Mouse (Mus musculus): ENCODE results near the gene Ears2. TPM values are rescaled to one million over a fixed set of nuclear protein-coding genes. Genes with fewer than 3 reads are reported as not detected.

Gene Ears2
- polyA plus RNA-seq, 1 experiment from 2014 or later, result 19.8 TPM

DNA sequence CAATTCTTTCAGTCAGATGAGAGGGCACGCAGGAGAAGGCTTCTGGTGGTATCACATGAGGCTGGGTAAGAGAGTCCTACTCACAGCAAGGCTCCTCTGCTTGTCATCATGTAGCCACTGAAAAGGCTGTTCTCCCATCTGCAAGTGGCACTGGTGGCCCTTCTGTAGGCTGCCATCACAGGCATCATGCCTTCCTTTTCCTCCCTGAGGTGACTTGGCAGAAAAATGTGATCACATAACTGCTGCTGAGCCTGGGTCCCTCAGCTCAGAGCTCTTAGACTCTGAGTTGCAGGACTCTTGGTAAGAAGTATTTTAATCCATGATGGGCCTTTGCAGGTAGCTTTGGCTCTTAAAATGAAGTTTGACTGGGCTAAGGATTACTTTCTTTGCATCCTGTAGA lies 14.0 kb upstream of the Ears2 start:
- 97% methylated on average over 1 of the region's 1 CpGs for WGBS
- Histone ChIP-seq H3K9ac (ENCODE audit: low read length) (no peak overlapping the region), H3K4me1 (replicated peaks; ENCODE audit: control insufficient read depth, insufficient read depth, low read length) (no peaks in the 10 kb centered on the region), H3K4me3 (ENCODE audit: low read depth, low read length) (no peak overlapping the region), H3K27me3 (replicated peaks; ENCODE audit: control insufficient read depth, insufficient read depth, low read length) (no peaks in the 10 kb centered on the region), H3K27ac (ENCODE audit: low read depth) (no peak overlapping the region), H3K4me2 (ENCODE audit: low read length) (no peak overlapping the region), H3K9me3 (ENCODE audit: control insufficient read depth, low read length) (no peaks in the 10 kb centered on the region), H3K36me3 (ENCODE audit: control insufficient read depth, insufficient read depth, low read length) (peaks cover 87% of the 10 kb centered on the region)
- ATAC-seq (replicated peaks; ENCODE audit: low FRiP score, low TSS enrichment, low read depth) (no peak), DNase-seq (ENCODE audit: low spot score) (no peak)

DNA sequence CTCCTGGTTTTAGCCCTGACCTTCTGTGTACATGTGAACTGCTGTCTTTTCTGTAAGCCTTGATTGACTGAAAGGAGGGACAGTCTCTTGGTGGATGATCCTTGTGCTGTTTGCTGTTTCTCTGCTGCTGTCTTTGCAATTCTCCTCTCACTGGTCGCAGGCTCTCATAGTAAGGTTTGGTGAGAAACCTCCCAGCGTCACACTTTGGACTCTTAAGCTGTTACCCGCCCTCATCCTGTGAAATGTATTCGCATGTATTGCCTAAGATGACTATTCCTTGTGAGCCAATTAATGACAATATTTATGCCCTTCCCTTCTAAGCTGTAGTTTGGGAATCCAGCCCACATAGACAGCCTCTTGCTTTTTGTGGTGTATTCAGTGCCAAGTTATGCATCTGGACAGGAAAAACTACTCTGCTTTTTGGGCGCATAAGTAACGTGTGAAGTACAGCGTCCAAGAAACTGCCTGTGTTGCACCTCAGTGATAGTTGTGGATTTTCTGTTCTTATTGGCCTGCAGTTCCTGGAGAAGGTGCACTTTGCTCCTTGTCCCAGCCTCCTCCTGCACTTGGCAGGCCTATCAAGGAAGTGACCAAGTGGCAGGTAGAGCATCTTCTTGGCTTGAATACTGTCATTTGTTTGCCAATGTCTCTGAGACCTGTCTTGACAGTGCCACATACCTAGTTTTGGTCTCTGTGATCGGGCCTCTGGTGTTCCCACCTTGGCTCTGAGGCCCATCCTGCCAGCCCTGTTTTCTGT lies 12.9 kb upstream of the Ears2 start:
- Histone ChIP-seq H3K9ac (ENCODE audit: low read length) (no peak overlapping the region), H3K4me2 (ENCODE audit: low read length) (no peak overlapping the region), H3K4me3 (ENCODE audit: low read depth, low read length) (no peak overlapping the region), H3K4me1 (replicated peaks; ENCODE audit: control insufficient read depth, insufficient read depth, low read length) (no peaks in the 10 kb centered on the region), H3K9me3 (ENCODE audit: control insufficient read depth, low read length) (no peaks in the 10 kb centered on the region), H3K27ac (ENCODE audit: low read depth) (no peak overlapping the region), H3K36me3 (ENCODE audit: control insufficient read depth, insufficient read depth, low read length) (peaks cover 88% of the 10 kb centered on the region), H3K27me3 (replicated peaks; ENCODE audit: control insufficient read depth, insufficient read depth, low read length) (no peaks in the 10 kb centered on the region)
- DNase-seq (ENCODE audit: low spot score) (no peak), ATAC-seq (replicated peaks; ENCODE audit: low FRiP score, low TSS enrichment, low read depth) (no peak)
- WGBS, result 92% methylated on average over 8 of the region's 8 CpGs

DNA sequence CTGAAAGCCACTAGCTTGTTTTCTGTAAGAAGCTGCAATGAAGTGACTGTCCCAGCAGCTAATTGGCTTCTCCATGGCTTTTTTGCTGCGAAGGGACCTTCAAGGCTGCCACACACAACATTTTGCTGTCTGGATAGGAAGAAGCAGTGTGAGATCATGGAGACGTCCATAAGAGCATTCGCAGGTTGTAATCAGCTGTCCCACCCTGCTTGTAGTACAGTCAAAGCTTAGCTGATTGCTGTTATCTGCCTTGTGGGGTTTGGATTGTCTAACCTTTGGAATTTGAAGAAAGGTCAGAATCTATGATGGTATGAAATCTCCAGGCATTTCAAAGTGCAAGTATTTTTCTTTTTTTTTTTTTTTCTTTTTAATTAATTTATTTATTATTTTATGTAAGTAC lies 7.3 kb upstream of the Ears2 start:
- peaks cover 98% of the 10 kb centered on the region for H3K36me3 ChIP-seq (ENCODE audit: control insufficient read depth, insufficient read depth, low read length)
- DNase-seq (ENCODE audit: low spot score), result no peak
- H3K4me1 ChIP-seq (replicated peaks; ENCODE audit: control insufficient read depth, insufficient read depth, low read length), result peaks cover 3% of the 10 kb centered on the region
- no peaks in the 10 kb centered on the region for H3K27me3 ChIP-seq (replicated peaks; ENCODE audit: control insufficient read depth, insufficient read depth, low read length)
- H3K9me3 ChIP-seq (ENCODE audit: control insufficient read depth, low read length), result no peaks in the 10 kb centered on the region
- H3K4me3 ChIP-seq (ENCODE audit: low read depth, low read length), result no peak overlapping the region
- ATAC-seq (replicated peaks; ENCODE audit: low FRiP score, low TSS enrichment, low read depth), result no peak
- H3K9ac ChIP-seq (ENCODE audit: low read length), result no peak overlapping the region
- H3K27ac ChIP-seq (ENCODE audit: low read depth), result no peak overlapping the region
- 80% methylated on average over 3 of the region's 3 CpGs for WGBS
- H3K4me2 ChIP-seq (ENCODE audit: low read length), result no peak overlapping the region

DNA sequence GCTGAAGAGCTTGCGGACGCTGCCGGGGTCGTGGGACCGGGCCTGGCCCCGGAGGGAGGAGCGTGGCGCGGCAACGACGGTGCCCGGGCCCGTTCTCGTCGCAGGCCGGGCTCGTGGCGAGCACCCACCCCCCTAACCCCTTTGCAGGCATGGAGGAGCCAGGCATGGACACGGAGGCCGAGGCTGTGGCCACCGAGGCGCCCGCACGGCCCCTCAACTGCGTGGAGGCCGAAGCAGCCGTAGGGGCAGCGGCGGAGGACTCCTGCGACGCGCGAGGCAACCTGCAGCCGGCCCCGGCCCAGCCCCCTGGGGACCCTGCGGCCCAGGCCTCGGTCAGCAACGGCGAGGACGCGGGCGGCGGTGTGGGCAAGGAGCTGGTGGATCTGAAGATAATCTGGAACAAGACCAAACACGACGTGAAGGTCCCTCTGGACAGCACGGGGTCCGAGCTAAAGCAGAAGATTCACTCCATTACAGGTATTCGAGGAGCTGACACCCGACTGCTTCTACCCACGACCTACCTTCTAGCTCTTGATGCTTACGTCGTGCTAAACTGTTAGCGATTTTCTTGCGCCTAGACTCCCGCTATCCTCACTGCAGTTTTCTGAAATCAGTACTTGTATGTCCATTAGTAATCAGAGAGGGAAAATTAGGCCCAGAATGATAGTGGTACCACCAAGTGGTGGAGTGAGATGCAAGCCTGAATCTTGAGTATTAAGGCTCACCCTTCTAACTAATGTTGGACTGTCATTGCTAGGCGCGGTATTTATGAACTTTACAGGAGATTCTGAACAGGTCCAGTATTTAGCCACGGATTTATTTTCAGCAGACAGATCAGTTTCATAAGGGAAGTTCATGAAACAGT lies 686 bp upstream of the Ears2 start:
- peak; percentile 75 for DNase-seq (ENCODE audit: low spot score)
- H3K4me1 ChIP-seq (replicated peaks; ENCODE audit: control insufficient read depth, insufficient read depth, low read length), result peaks cover 25% of the 10 kb centered on the region
- H3K9ac ChIP-seq (ENCODE audit: low read length), result peak overlapping the region; percentile 96
- peak overlapping the region; percentile 93 for H3K27ac ChIP-seq (ENCODE audit: low read depth)
- H3K9me3 ChIP-seq (ENCODE audit: control insufficient read depth, low read length), result no peaks in the 10 kb centered on the region
- no peaks in the 10 kb centered on the region for H3K27me3 ChIP-seq (replicated peaks; ENCODE audit: control insufficient read depth, insufficient read depth, low read length)
- 2% methylated on average over 58 of the region's 58 CpGs for WGBS
- H3K36me3 ChIP-seq (ENCODE audit: control insufficient read depth, insufficient read depth, low read length), result peaks cover 42% of the 10 kb centered on the region
- peak overlapping the region; percentile 97 for H3K4me3 ChIP-seq (ENCODE audit: low read depth, low read length)
- H3K4me2 ChIP-seq (ENCODE audit: low read length), result peak overlapping the region; percentile 84
- ATAC-seq (replicated peaks; ENCODE audit: low FRiP score, low TSS enrichment, low read depth), result peak; percentile 40; the same call in 1 of the 2 replicates

DNA sequence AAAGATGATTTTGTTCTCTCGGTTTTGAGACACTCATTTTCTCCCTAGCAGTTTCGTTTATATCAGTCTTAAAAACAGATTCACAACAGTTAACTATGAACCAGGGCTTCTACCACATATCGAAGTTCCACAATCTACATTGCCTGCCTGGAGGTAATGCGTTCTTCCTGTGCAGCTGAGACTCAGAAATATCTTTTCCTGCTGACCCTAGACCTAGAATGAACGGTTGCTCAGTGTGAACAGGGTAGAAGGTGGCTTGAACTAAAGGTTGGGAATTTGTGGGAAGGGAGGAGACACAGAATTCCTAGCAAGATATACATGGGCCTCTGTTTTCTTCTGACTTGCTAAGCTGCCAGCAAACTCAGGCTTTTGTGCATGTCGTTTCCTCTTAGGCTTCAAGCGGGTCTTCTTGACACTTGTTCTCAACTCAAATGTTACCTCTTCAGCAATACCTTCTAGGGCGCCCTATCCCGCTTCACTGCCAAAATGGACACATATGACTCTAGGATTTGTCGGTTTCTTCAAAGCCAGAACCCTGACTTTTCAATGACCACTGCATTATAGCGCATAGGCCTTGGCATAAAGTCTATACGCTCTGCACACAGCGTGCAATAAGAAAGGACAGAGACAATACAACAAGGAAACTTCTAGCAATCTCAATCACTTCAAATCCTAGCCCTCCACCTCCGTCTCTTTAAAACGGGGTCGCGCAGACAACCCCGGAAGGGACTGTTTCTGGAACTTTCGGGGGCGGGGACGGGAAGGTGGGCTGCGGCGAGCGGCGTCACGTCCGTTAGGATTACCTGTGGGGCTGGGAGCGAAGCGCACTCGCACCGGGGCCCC lies 740 bp downstream of the Ears2 start:
- ATAC-seq (replicated peaks; ENCODE audit: low FRiP score, low TSS enrichment, low read depth), result peak; percentile 69; the same call in 1 of the 2 replicates

DNA sequence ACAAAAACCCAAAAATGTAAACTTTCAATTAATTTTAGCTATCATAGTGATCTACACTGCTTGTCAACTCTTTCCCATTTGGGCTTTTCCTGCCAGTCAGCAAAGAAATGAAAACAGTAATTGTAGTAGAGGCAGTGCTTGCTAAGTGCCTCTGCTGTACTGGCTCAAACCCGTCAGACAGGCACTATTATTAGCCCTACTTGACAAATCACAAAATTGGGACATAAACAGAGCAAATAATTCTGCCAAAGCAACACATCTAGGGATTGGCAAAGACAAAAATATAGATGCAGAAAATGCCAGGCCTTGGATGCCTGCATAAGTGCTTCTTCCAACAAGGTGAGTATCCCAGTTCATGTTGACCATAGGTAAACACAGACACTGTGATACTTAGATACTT lies 1.4 kb downstream of the Ears2 start:
- Histone ChIP-seq H3K36me3 (ENCODE audit: control insufficient read depth, insufficient read depth, low read length) (peaks cover 35% of the 10 kb centered on the region), H3K9me3 (ENCODE audit: control insufficient read depth, low read length) (no peaks in the 10 kb centered on the region), H3K27ac (ENCODE audit: low read depth) (no peak overlapping the region), H3K4me1 (replicated peaks; ENCODE audit: control insufficient read depth, insufficient read depth, low read length) (peaks cover 25% of the 10 kb centered on the region), H3K4me3 (ENCODE audit: low read depth, low read length) (peak overlapping the region; percentile 97; the same call in 1 of the 2 replicates), H3K4me2 (ENCODE audit: low read length) (peak overlapping the region; percentile 53), H3K9ac (ENCODE audit: low read length) (no peak overlapping the region), H3K27me3 (replicated peaks; ENCODE audit: control insufficient read depth, insufficient read depth, low read length) (no peaks in the 10 kb centered on the region)
- WGBS, result 54% methylated on average over 1 of the region's 1 CpGs
- ATAC-seq (replicated peaks; ENCODE audit: low FRiP score, low TSS enrichment, low read depth) (no peak), DNase-seq (ENCODE audit: low spot score) (no peak)

More for the DNA sequence above, 740 bp downstream of the Ears2 start:
- Histone ChIP-seq H3K9me3 (ENCODE audit: control insufficient read depth, low read length) (no peaks in the 10 kb centered on the region), H3K4me1 (replicated peaks; ENCODE audit: control insufficient read depth, insufficient read depth, low read length) (peaks cover 25% of the 10 kb centered on the region), H3K36me3 (ENCODE audit: control insufficient read depth, insufficient read depth, low read length) (peaks cover 38% of the 10 kb centered on the region), H3K4me3 (ENCODE audit: low read depth, low read length) (peak overlapping the region; percentile 97), H3K4me2 (ENCODE audit: low read length) (peak overlapping the region; percentile 53), H3K9ac (ENCODE audit: low read length) (peak overlapping the region; percentile 96), H3K27me3 (replicated peaks; ENCODE audit: control insufficient read depth, insufficient read depth, low read length) (no peaks in the 10 kb centered on the region), H3K27ac (ENCODE audit: low read depth) (peak overlapping the region; percentile 93)
- WGBS, result 15% methylated on average over 31 of the region's 31 CpGs
- peak; percentile 58 for DNase-seq (ENCODE audit: low spot score)

DNA sequence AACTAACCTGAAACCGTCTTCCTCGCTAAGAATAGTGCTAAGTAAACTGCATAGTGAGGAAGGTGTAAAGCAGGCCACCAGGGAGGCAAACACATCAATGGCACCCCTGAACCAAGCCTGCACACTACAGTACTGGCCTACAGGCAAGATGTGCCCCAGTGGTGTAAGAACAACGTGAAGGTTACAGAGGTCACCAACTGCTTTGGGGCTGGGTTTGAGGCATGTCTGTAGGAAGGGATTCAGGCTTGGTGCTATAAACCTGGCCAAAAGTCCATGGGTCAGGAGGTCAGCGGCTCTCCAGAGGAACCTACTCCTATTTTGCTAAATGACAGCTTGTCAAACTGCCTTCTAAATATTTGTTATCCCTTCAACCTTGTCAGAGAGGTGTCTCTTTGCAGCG lies 10.4 kb downstream of the Ears2 start:
- WGBS, result 83% methylated on average over 5 of the region's 5 CpGs
- ATAC-seq (replicated peaks; ENCODE audit: low FRiP score, low TSS enrichment, low read depth), result no peak

DNA sequence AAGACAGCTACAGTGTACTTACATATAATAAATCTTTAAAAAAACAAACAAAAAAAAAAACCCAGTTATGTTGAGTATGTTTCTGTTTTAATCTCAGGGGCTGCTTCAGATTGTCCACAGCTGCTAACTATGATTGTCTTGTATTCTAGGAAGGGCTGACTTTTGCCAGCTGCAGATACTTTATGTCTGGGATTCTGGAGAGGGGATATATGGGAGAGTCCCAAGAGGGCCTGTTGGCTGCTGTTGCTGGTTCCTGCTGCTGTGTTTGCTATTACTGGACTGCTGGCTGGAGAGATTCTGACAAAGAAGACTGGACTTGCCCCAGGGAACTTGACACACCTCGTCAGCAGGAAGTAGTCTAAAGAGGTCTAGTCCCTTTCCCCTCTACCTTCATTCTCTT lies 16.2 kb downstream of the Ears2 start:
- Histone ChIP-seq H3K4me3 (ENCODE audit: low read depth, low read length) (no peak overlapping the region), H3K9ac (ENCODE audit: low read length) (no peak overlapping the region), H3K27ac (ENCODE audit: low read depth) (no peak overlapping the region), H3K4me2 (ENCODE audit: low read length) (no peak overlapping the region), H3K36me3 (ENCODE audit: control insufficient read depth, insufficient read depth, low read length) (peaks cover 61% of the 10 kb centered on the region), H3K9me3 (ENCODE audit: control insufficient read depth, low read length) (no peaks in the 10 kb centered on the region), H3K4me1 (replicated peaks; ENCODE audit: control insufficient read depth, insufficient read depth, low read length) (no peaks in the 10 kb centered on the region), H3K27me3 (replicated peaks; ENCODE audit: control insufficient read depth, insufficient read depth, low read length) (no peaks in the 10 kb centered on the region)
- DNase-seq (ENCODE audit: low spot score) (no peak), ATAC-seq (replicated peaks; ENCODE audit: low FRiP score, low TSS enrichment, low read depth) (no peak)
- 84% methylated on average over 1 of the region's 1 CpGs for WGBS

More for the DNA sequence above, 10.4 kb downstream of the Ears2 start:
- no peak overlapping the region for H3K27ac ChIP-seq (ENCODE audit: low read depth)
- H3K27me3 ChIP-seq (replicated peaks; ENCODE audit: control insufficient read depth, insufficient read depth, low read length), result no peaks in the 10 kb centered on the region
- no peaks in the 10 kb centered on the region for H3K4me1 ChIP-seq (replicated peaks; ENCODE audit: control insufficient read depth, insufficient read depth, low read length)
- H3K9ac ChIP-seq (ENCODE audit: low read length), result no peak overlapping the region
- peaks cover 56% of the 10 kb centered on the region for H3K36me3 ChIP-seq (ENCODE audit: control insufficient read depth, insufficient read depth, low read length)
- no peak overlapping the region for H3K4me3 ChIP-seq (ENCODE audit: low read depth, low read length)
- no peak for DNase-seq (ENCODE audit: low spot score)
- H3K9me3 ChIP-seq (ENCODE audit: control insufficient read depth, low read length), result no peaks in the 10 kb centered on the region
- no peak overlapping the region for H3K4me2 ChIP-seq (ENCODE audit: low read length)
